Mouse (Mus musculus): Measurements from ENCODE around the gene Sfrp2.

Gene Sfrp2

DNA sequence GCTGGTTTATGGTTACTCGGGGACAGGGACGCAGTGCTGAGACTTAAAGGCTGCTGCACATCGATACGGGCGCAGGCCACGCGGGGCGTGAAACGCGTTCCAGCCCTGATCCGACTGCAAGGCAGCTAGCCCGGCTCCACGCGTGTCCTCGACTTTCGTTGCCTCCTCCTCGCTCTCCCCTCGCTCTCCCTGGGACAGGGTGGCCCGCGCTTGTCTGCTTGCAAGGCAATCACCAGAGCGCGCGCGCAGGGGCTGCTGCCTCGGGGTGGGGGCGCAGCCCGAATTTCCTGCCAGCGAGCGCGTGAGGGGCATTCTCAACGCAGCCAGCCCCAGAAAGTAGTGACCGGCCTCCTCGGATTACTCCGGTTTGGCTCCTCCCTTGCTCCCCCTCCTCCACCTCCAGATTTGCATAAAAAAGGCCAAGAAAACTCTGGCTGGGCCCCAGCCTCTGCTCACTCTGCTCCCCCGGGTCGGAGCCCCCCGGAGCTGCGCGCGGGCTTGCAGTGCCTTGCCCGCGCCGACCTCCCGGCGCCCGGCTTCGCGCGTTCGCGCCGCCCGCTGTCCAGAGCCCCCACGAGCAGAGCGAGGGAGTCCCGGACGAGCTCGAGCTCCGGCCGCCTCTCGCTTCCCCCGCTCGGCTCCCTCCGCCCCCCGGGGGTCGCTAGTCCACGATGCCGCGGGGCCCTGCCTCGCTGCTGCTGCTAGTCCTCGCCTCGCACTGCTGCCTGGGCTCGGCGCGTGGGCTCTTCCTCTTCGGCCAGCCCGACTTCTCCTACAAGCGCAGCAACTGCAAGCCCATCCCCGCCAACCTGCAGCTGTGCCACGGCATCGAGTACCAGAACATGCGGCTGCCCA is at the start of gene Sfrp2:
Gene Sfrp2 (plus strand): TSS at position 451 of the 855 bp plus-strand sequence.
- TF ChIP-seq POU5F1 (IDR thresholded peaks at IDR 0.05; ENCODE audit: borderline replicate concordance, low read length) (peak; percentile 21; the same call in 1 of the 2 replicates), CTCF (conservative IDR thresholded peaks at IDR 0.05; ENCODE audit: low read length) (no peak)
- Histone ChIP-seq H3K4me1 (replicated peaks; ENCODE audit: low read depth, low read length) (peaks cover 55% of the 10 kb centered on the region), H3K4me3 (replicated peaks; ENCODE audit: low read length) (peak within 1 kb of the TSS; percentile 83)

GRCm38 (mm10) chr3:83717643-83718231 is 48.4 kb upstream of the Sfrp2 start:
- H3K9me3 ChIP-seq (ENCODE audit: low read length): no peaks in the 10 kb centered on the region
- 0 out of 2 replicates have a peak, but pooled peaks cover 1% of the 10 kb centered on the region for H3K27me3 ChIP-seq (ENCODE audit: insufficient read depth, low read length)
- no peaks in the 10 kb centered on the region for H3K4me1 ChIP-seq (replicated peaks; ENCODE audit: low read depth, low read length)
- H3K36me3 ChIP-seq (ENCODE audit: insufficient read depth, low read length): no peaks in the 10 kb centered on the region
- H3K4me3 ChIP-seq (replicated peaks; ENCODE audit: low read length): no peak overlapping the region
- no peak for TF ChIP-seq POU5F1 (IDR thresholded peaks at IDR 0.05; ENCODE audit: borderline replicate concordance, low read length)
- no peak for TF ChIP-seq NANOG (IDR thresholded peaks at IDR 0.05; ENCODE audit: borderline replicate concordance, low read length)
- no peak for TF ChIP-seq CTCF (conservative IDR thresholded peaks at IDR 0.05; ENCODE audit: low read length)

More for the DNA sequence above, at the start of gene Sfrp2:
- Histone ChIP-seq H3K27me3 (ENCODE audit: insufficient read depth, low read length) (peaks cover 70% of the 10 kb centered on the region), H3K9me3 (ENCODE audit: low read length) (no peaks in the 10 kb centered on the region), H3K36me3 (ENCODE audit: insufficient read depth, low read length) (peaks cover 25% of the 10 kb centered on the region)

- no peak for TF ChIP-seq POU5F1 (IDR thresholded peaks at IDR 0.05; ENCODE audit: borderline replicate concordance, low read length)
- TF ChIP-seq NANOG (IDR thresholded peaks at IDR 0.05; ENCODE audit: borderline replicate concordance, low read length): no peak
- TF ChIP-seq CTCF (conservative IDR thresholded peaks at IDR 0.05; ENCODE audit: low read length): no peak
- Histone ChIP-seq H3K36me3 (ENCODE audit: insufficient read depth, low read length) (no peaks in the 10 kb centered on the region), H3K4me3 (replicated peaks; ENCODE audit: low read length) (no peak overlapping the region), H3K9me3 (ENCODE audit: low read length) (no peaks in the 10 kb centered on the region), H3K27me3 (ENCODE audit: insufficient read depth, low read length) (0 out of 2 replicates have a peak, but pooled peaks cover 2% of the 10 kb centered on the region), H3K4me1 (replicated peaks; ENCODE audit: low read depth, low read length) (no peaks in the 10 kb centered on the region)
These were observed 47.5 kb upstream of the Sfrp2 start for GRCm38 (mm10) chr3:83718662-83719061.

GRCm38 (mm10) chr3:83728223-83728622 is 37.9 kb upstream of the Sfrp2 start:
- Histone ChIP-seq H3K4me1 (replicated peaks; ENCODE audit: low read depth, low read length) (no peaks in the 10 kb centered on the region), H3K9me3 (ENCODE audit: low read length) (no peaks in the 10 kb centered on the region), H3K4me3 (replicated peaks; ENCODE audit: low read length) (no peak overlapping the region), H3K36me3 (ENCODE audit: insufficient read depth, low read length) (no peaks in the 10 kb centered on the region), H3K27me3 (ENCODE audit: insufficient read depth, low read length) (peaks cover 27% of the 10 kb centered on the region)
- TF ChIP-seq POU5F1 (IDR thresholded peaks at IDR 0.05; ENCODE audit: borderline replicate concordance, low read length) (no peak), NANOG (IDR thresholded peaks at IDR 0.05; ENCODE audit: borderline replicate concordance, low read length) (no peak), CTCF (conservative IDR thresholded peaks at IDR 0.05; ENCODE audit: low read length) (no peak)

- TF ChIP-seq POU5F1 (IDR thresholded peaks at IDR 0.05; ENCODE audit: borderline replicate concordance, low read length) (no peak), CTCF (conservative IDR thresholded peaks at IDR 0.05; ENCODE audit: low read length) (no peak), NANOG (IDR thresholded peaks at IDR 0.05; ENCODE audit: borderline replicate concordance, low read length) (no peak)
- Histone ChIP-seq H3K9me3 (ENCODE audit: low read length) (no peaks in the 10 kb centered on the region), H3K27me3 (ENCODE audit: insufficient read depth, low read length) (peaks cover 29% of the 10 kb centered on the region), H3K4me1 (replicated peaks; ENCODE audit: low read depth, low read length) (no peaks in the 10 kb centered on the region), H3K4me3 (replicated peaks; ENCODE audit: low read length) (no peak overlapping the region), H3K36me3 (ENCODE audit: insufficient read depth, low read length) (no peaks in the 10 kb centered on the region)
These were observed 37.3 kb upstream of the Sfrp2 start for GRCm38 (mm10) chr3:83728675-83729390.

- H3K27me3 ChIP-seq (ENCODE audit: insufficient read depth, low read length): peaks cover 23% of the 10 kb centered on the region
- TF ChIP-seq POU5F1 (IDR thresholded peaks at IDR 0.05; ENCODE audit: borderline replicate concordance, low read length) (no peak), NANOG (IDR thresholded peaks at IDR 0.05; ENCODE audit: borderline replicate concordance, low read length) (no peak), CTCF (conservative IDR thresholded peaks at IDR 0.05; ENCODE audit: low read length) (no peak)
- no peak overlapping the region for H3K4me3 ChIP-seq (replicated peaks; ENCODE audit: low read length)
- H3K36me3 ChIP-seq (ENCODE audit: insufficient read depth, low read length): no peaks in the 10 kb centered on the region
- H3K9me3 ChIP-seq (ENCODE audit: low read length): no peaks in the 10 kb centered on the region
- no peaks in the 10 kb centered on the region for H3K4me1 ChIP-seq (replicated peaks; ENCODE audit: low read depth, low read length)
These were observed 32.1 kb upstream of the Sfrp2 start for GRCm38 (mm10) chr3:83733985-83734384.

- Histone ChIP-seq H3K9me3 (ENCODE audit: low read length) (no peaks in the 10 kb centered on the region), H3K27me3 (ENCODE audit: insufficient read depth, low read length) (peaks cover 7% of the 10 kb centered on the region), H3K4me3 (replicated peaks; ENCODE audit: low read length) (no peak overlapping the region), H3K4me1 (replicated peaks; ENCODE audit: low read depth, low read length) (no peaks in the 10 kb centered on the region), H3K36me3 (ENCODE audit: insufficient read depth, low read length) (no peaks in the 10 kb centered on the region)
- no peak for TF ChIP-seq POU5F1 (IDR thresholded peaks at IDR 0.05; ENCODE audit: borderline replicate concordance, low read length)
- TF ChIP-seq CTCF (conservative IDR thresholded peaks at IDR 0.05; ENCODE audit: low read length): no peak
- no peak for TF ChIP-seq NANOG (IDR thresholded peaks at IDR 0.05; ENCODE audit: borderline replicate concordance, low read length)
These were observed 29.1 kb upstream of the Sfrp2 start for GRCm38 (mm10) chr3:83736980-83737379.

DNA sequence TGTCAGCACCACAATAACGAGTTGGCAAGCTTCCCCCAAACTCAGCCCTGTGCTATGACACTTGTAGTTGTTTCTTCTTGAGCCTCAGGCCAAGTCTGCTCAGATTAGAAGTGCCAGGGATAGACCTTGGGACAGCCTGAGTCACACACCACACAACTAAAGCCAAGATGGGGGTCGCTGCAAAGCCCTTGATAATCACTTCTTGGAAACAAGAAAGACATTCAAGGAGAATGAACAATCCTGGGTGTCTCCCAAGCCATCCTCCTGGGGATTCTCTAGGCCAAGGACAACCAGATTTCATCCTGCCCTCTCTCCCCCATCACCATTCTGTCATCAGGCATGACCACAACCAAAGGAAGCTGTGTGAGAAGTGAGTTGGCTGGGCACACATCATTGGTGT is 25.9 kb upstream of the Sfrp2 start:
- H3K4me3 ChIP-seq (replicated peaks; ENCODE audit: low read length): no peak overlapping the region
- H3K36me3 ChIP-seq (ENCODE audit: insufficient read depth, low read length): no peaks in the 10 kb centered on the region
- H3K27me3 ChIP-seq (ENCODE audit: insufficient read depth, low read length): no peaks in the 10 kb centered on the region
- no peak for TF ChIP-seq NANOG (IDR thresholded peaks at IDR 0.05; ENCODE audit: borderline replicate concordance, low read length)
- TF ChIP-seq CTCF (conservative IDR thresholded peaks at IDR 0.05; ENCODE audit: low read length): no peak
- TF ChIP-seq POU5F1 (IDR thresholded peaks at IDR 0.05; ENCODE audit: borderline replicate concordance, low read length): no peak
- no peaks in the 10 kb centered on the region for H3K4me1 ChIP-seq (replicated peaks; ENCODE audit: low read depth, low read length)
- no peaks in the 10 kb centered on the region for H3K9me3 ChIP-seq (ENCODE audit: low read length)

Data from E14TG2a.4 (cell line).